Mouse (Mus musculus): ENCODE measurements around the gene Gm9918. TPM values are rescaled to one million over a fixed set of nuclear protein-coding genes. Genes with fewer than 3 reads are reported as not detected.
"Not testable (repeated sequence)": the region's sequence is repeated elsewhere in the genome, so short reads cannot be mapped to it uniquely, and the experiment has no call there.

Gene Gm9918
- not detected for total RNA-seq (2021)
- long read RNA-seq = 0 reads

- DNase-seq (ENCODE audit: low spot score in 2 of 2) = no peak
Observed at GRCm38 (mm10) chr15:102270274-102270960, at the start of gene Gm9918. TSS of gene Gm9918 (plus strand) at chr15:102270563.

GRCm38 (mm10) chr15:102222386-102222785 lies 48.0 kb upstream of the Gm9918 start:
- peak; percentile 43 to 46 for DNase-seq (ENCODE audit: low spot score in 2 of 2)

- peak; percentile 84 to 87 for DNase-seq (ENCODE audit: low spot score in 2 of 2)
Observed at GRCm38 (mm10) chr15:102224186-102224991, 46.0 kb upstream of the Gm9918 start.

GRCm38 (mm10) chr15:102224992-102225617 lies 45.3 kb upstream of the Gm9918 start:
- DNase-seq (ENCODE audit: low spot score in 2 of 2) = no peak

- DNase-seq (ENCODE audit: low spot score in 2 of 2) = not testable (repeated sequence)
Observed at GRCm38 (mm10) chr15:102225619-102226018, 44.7 kb upstream of the Gm9918 start.

- no peak for DNase-seq (ENCODE audit: low spot score in 2 of 2)
Observed at GRCm38 (mm10) chr15:102230408-102231321, 39.7 kb upstream of the Gm9918 start.

GRCm38 (mm10) chr15:102231748-102232147 lies 38.6 kb upstream of the Gm9918 start, which contains the start of gene Itgb7:
TSS of gene Itgb7 (minus strand) at chr15:102231944.
- DNase-seq (ENCODE audit: low spot score in 2 of 2) = no peak

GRCm38 (mm10) chr15:102232764-102233163 lies 37.6 kb upstream of the Gm9918 start:
- DNase-seq (ENCODE audit: low spot score in 2 of 2) = no peak

- no peak for DNase-seq (ENCODE audit: low spot score in 2 of 2)
Observed at GRCm38 (mm10) chr15:102233896-102234295, 36.5 kb upstream of the Gm9918 start.

GRCm38 (mm10) chr15:102235371-102236027 lies 34.9 kb upstream of the Gm9918 start:
- no peak for DNase-seq (ENCODE audit: low spot score in 2 of 2)

DNA sequence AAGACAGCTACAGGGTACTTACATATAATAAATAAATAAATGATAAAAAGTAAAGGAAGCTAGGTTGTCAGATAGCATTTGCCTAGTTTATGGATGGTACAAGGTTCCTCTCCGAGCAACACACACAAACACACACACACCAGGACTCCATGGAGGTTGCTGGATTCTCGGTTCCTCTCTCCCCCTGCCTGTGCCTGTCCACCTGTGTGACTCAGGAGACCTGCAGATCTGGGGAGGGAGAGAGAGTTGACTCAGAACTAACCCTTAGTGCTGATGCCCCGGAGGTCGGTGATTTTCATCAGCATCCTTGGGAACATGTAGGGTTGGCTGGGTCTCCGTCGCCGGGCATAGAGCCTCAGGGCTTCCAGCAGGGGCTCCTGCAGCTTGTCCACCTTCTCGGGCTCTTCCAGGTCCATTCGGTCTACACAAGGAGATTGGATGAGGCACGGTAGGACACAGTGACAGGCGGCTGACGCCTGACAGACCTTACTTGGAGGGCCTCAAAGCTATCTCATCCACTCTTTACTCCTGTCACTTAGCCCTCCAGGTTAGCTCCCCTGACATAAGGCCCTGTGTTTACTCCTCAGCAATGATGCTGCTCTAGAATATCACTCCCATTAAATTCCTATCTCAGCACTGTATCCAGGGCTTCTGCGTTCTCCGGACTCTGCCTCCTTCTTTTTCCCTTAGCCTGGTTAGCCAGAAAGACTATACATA lies 31.7 kb upstream of the Gm9918 start:
- no peak for DNase-seq (ENCODE audit: low spot score in 2 of 2)

- DNase-seq (ENCODE audit: low spot score in 2 of 2) = peak; percentile 88 to 89
Observed at GRCm38 (mm10) chr15:102239260-102239590, 31.1 kb upstream of the Gm9918 start.

DNA sequence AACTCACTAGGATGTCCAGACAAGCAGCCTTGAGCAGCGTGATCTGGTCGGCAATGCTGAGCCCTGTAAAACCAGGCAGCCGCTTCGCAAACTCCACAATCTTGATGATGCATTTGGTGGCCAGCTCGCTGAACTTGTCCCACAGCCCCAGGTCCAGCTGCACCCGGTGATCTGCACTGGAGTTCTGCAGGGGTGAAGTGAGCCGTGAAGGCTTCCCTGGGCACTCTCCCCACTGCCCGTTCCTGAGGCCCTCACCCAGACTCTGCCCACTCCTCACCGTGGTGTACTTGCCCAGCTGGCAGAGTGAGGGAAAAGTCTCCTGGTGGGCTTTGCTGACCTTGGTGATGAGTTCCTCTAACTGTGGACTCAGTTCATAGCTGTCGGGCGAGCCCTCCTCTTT lies 30.5 kb upstream of the Gm9918 start:
- DNase-seq (ENCODE audit: low spot score in 2 of 2) = no peak

- DNase-seq (ENCODE audit: low spot score in 2 of 2) = no peak
Observed at GRCm38 (mm10) chr15:102240607-102241006, 29.8 kb upstream of the Gm9918 start.

- DNase-seq (ENCODE audit: low spot score in 2 of 2) = no peak
Observed at GRCm38 (mm10) chr15:102242404-102243228, 27.7 kb upstream of the Gm9918 start.

GRCm38 (mm10) chr15:102243229-102244190 lies 26.9 kb upstream of the Gm9918 start:
- no peak for DNase-seq (ENCODE audit: low spot score in 2 of 2)

- no peak for DNase-seq (ENCODE audit: low spot score in 2 of 2)
Observed at GRCm38 (mm10) chr15:102244306-102245191, 25.8 kb upstream of the Gm9918 start.

Data from layer of hippocampus, postnatal 10 days (tissue).